25 mouse cellular contexts compared by ENCODE assay signal in genomic region chr6:146550421-146550820, GRCm38 (mm10). TPM values are rescaled to one million over a fixed set of nuclear protein-coding genes. Genes with fewer than 3 reads are reported as not detected.
A peak's percentile ranks its signal among the peaks of the same experiment; 100 is the strongest.
DNase-seq lines count a peak whose midpoint lies in the region.
"Had no signal": no experiment of that assay in that cellular context is flagged by ENCODE, and none has a peak within 500 bp of the region (broad histone marks: within the 10 kb centered on the region; RNA-seq: fewer than 3 reads in every experiment).

No protein-coding gene starts in this region.

- WGBS in heart, embryonic 10.5 days, result 80% methylated on average over 2 of the region's 2 CpGs

- H3K4me3 ChIP-seq in heart, embryonic 10.5 days, result no peak overlapping the region
- H3K4me3 ChIP-seq: embryonic facial prominence, embryonic 10.5 days; embryonic facial prominence, embryonic 13.5 days; erythroblast, embryonic 14.5 days; forebrain, embryonic 12.5 days; forebrain, embryonic 15.5 days; heart, embryonic 12.5 days; heart, embryonic 15.5 days had no signal

- H3K36me3 ChIP-seq in heart, embryonic 10.5 days, result peaks cover 92% of the 10 kb centered on the region

- H3K4me1 ChIP-seq in heart, embryonic 10.5 days, result 0 out of 2 replicates have a peak, but pooled peaks cover 5% of the 10 kb centered on the region
- H3K4me1 ChIP-seq: embryonic facial prominence, embryonic 10.5 days; embryonic facial prominence, embryonic 13.5 days; forebrain, embryonic 12.5 days; forebrain, embryonic 15.5 days had no signal

- H3K9me3 ChIP-seq in heart, embryonic 10.5 days, result no peaks in the 10 kb centered on the region
- H3K9me3 ChIP-seq: embryonic facial prominence, embryonic 10.5 days; embryonic facial prominence, embryonic 13.5 days; forebrain, embryonic 12.5 days; forebrain, embryonic 15.5 days; heart, embryonic 12.5 days; heart, embryonic 15.5 days had no signal

- no peaks in the 10 kb centered on the region for H3K27me3 ChIP-seq in heart, embryonic 10.5 days (ENCODE audit: insufficient read depth, poor library complexity, severe bottlenecking)
- H3K27me3 ChIP-seq: embryonic facial prominence, embryonic 13.5 days; forebrain, embryonic 12.5 days; forebrain, embryonic 15.5 days; heart, embryonic 12.5 days; heart, embryonic 15.5 days had no signal

- H3K27ac ChIP-seq in heart, embryonic 10.5 days, result no peak overlapping the region
- H3K27ac ChIP-seq: embryonic facial prominence, embryonic 10.5 days; embryonic facial prominence, embryonic 13.5 days; forebrain, embryonic 12.5 days; forebrain, embryonic 15.5 days; heart, embryonic 15.5 days; hindbrain, embryonic 14.5 days; hindbrain, postnatal 0 days had no signal

- peak; percentile 75 for DNase-seq in heart, adult 11 months
- DNase-seq in heart, embryonic 10.5 days (ENCODE audit: low spot score), result no peak
- peak; percentile 44 for DNase-seq in lung, postnatal 25 days (ENCODE audit: low spot score)
- no peak for DNase-seq in lung, postnatal 14 days
- peak; percentile 46 for DNase-seq in 416B (ENCODE audit: low read depth)
- DNase-seq in adrenal gland, postnatal 36 days, result no peak
- DNase-seq: adrenal gland, adult 2 months; adrenal gland, postnatal 14 days; cerebellum, adult 11-12 months; cerebellum, adult 8-10 months; cerebellum, postnatal 10 days; cerebellum, postnatal 36 days; embryo, embryonic 11 days; gastrocnemius, postnatal 25 days; heart, postnatal 14 days; heart, postnatal 4 days had no signal

RNA-seq across cellular contexts. Expression of gene Fgfr1op2, which starts 26.6 kb away (rescaled TPM):
- polyA plus RNA-seq in heart, embryonic 10.5 days (2016; fragmentation: Nextera tagmentation; extraction: Ambion mirVana), result 85.1 and 91.3 TPM in 2 replicates
- total RNA-seq in adrenal gland, postnatal 36 days (2021), result 100 to 1,000 TPM; 100 to 113 TPM

RNA-seq across cellular contexts. Expression of gene Ints13, which starts 27.2 kb away (rescaled TPM):
- polyA plus RNA-seq in heart, embryonic 10.5 days (2016; fragmentation: Nextera tagmentation; extraction: Ambion mirVana), result 54.5 and 63.1 TPM in 2 replicates
- 10 to 100 TPM; 32.1 to 37.3 TPM for total RNA-seq in adrenal gland, postnatal 36 days (2021)

RNA-seq across cellular contexts. Expression of gene Itpr2, which starts 48.4 kb away (rescaled TPM):
- 19.4 and 22.1 TPM in 2 replicates for polyA plus RNA-seq in heart, embryonic 10.5 days (2016; fragmentation: Nextera tagmentation; extraction: Ambion mirVana)
- 10 to 100 TPM; 38.2 to 47.8 TPM for total RNA-seq in adrenal gland, postnatal 36 days (2021)

Comparison
In these comparisons a context has a peak if more than half of its experiments do, and no peak if none do; other contexts are left out.
1. DNase-seq: peak in heart, adult 11 months (single experiment), lung, postnatal 25 days (single experiment) and 416B (single experiment); none in heart, embryonic 10.5 days (single experiment), lung, postnatal 14 days (single experiment) and adrenal gland, postnatal 36 days (0 of 2).